Mouse (Mus musculus) heart, adult 2 months (tissue): ENCODE results near the gene Nrg4. TPM values are rescaled to one million over a fixed set of nuclear protein-coding genes. Genes with fewer than 3 reads are reported as not detected.
"Not testable (repeated sequence)": the region's sequence is repeated elsewhere in the genome, so short reads cannot be mapped to it uniquely, and the experiment has no call there.

ENCODE experiments used
- DNase-seq, 2 experiments: peaks; one replicate each; pipeline ENCODE4 v3.0.0; 2021
- H3K27ac ChIP-seq: fragments of 200-600 bp; 2 replicates; pipeline ENCODE4 v1.8.1; 2022
- H3K27me3 ChIP-seq: fragments of 200-500 bp; 2 replicates; pipeline ENCODE4 v1.6.1; 2012; ENCODE audit warnings: mild to moderate bottlenecking, low read length, inconsistent platforms, mixed read lengths; ENCODE audit not compliant: control insufficient read depth, insufficient read depth
- H3K36me3 ChIP-seq: fragments of 200-500 bp; 2 replicates; pipeline ENCODE4 v1.6.1; 2012; ENCODE audit warnings: low read length, inconsistent platforms; ENCODE audit not compliant: control insufficient read depth, insufficient read depth
- H3K4me1 ChIP-seq: fragments of 200-500 bp; 2 replicates; pipeline ENCODE4 v1.6.1; 2011; ENCODE audit warnings: low read length; ENCODE audit not compliant: control insufficient read depth, insufficient read depth
- H3K4me3 ChIP-seq: fragments of 200-600 bp; 2 replicates; pipeline ENCODE4 v1.8.1; 2022
- H3K79me2 ChIP-seq: fragments of 200-500 bp; replicated peaks from 2 replicates; pipeline ENCODE4 v1.6.1; 2012; ENCODE audit warnings: mild to moderate bottlenecking, inconsistent platforms, low read length, moderate library complexity, mixed read lengths; ENCODE audit not compliant: control insufficient read depth, insufficient read depth
- H3K9ac ChIP-seq: fragments of 200-500 bp; 2 replicates; pipeline ENCODE4 v1.6.1; 2012; ENCODE audit warnings: low read depth, mild to moderate bottlenecking, control low read depth, inconsistent platforms, low read length, mixed read lengths
- CTCF ChIP-seq: fragments of 200-600 bp; IDR thresholded peaks from 2 replicates; pipeline ENCODE4 v1.8.1; 2022; ENCODE audit warnings: antibody characterized with exemption, mild to moderate bottlenecking, moderate library complexity
- EP300 ChIP-seq: fragments of 200-500 bp; IDR thresholded peaks from 2 replicates; pipeline ENCODE4 v1.6.1; 2011; ENCODE audit warnings: low read depth, low read length, control low read depth; ENCODE audit not compliant: insufficient read depth
- POLR2A ChIP-seq: fragments of 200-500 bp; IDR thresholded peaks from 2 replicates; pipeline ENCODE4 v1.6.1; 2011; ENCODE audit warnings: mild to moderate bottlenecking, low read depth, low read length, control low read depth; ENCODE audit not compliant: insufficient read depth
- WGBS: fragments of 180-500 bp; shearing (Covaris S2); methylation state at CpG from one replicate; pipeline ENCODE4 v1.1.7; 2018; 5-methylcytosine and 5-hydroxymethylcytosine counted together
- intact Hi-C: fragments of 180-260 bp; cut with DNase I; formaldehyde crosslinking; loops from one replicate; pipeline ENCODE4 v1.15.1; 2025
- polyA plus RNA-seq: library from polyadenylated mRNA; depleted of rRNA; stranded (reverse); fragments of >200 nt; gene quantifications from 2 replicates; pipeline ENCODE4 v1.2.3, GENCODE M21; 2012
- total RNA-seq, 2 experiments: library from RNA; stranded (reverse); gene quantifications; 2 replicates each; pipeline ENCODE4 v1.2.3; 2021

Gene Nrg4
- total and polyA plus RNA-seq, 3 experiments, result 1.5 to 7.6 (median 2.3) TPM

DNA sequence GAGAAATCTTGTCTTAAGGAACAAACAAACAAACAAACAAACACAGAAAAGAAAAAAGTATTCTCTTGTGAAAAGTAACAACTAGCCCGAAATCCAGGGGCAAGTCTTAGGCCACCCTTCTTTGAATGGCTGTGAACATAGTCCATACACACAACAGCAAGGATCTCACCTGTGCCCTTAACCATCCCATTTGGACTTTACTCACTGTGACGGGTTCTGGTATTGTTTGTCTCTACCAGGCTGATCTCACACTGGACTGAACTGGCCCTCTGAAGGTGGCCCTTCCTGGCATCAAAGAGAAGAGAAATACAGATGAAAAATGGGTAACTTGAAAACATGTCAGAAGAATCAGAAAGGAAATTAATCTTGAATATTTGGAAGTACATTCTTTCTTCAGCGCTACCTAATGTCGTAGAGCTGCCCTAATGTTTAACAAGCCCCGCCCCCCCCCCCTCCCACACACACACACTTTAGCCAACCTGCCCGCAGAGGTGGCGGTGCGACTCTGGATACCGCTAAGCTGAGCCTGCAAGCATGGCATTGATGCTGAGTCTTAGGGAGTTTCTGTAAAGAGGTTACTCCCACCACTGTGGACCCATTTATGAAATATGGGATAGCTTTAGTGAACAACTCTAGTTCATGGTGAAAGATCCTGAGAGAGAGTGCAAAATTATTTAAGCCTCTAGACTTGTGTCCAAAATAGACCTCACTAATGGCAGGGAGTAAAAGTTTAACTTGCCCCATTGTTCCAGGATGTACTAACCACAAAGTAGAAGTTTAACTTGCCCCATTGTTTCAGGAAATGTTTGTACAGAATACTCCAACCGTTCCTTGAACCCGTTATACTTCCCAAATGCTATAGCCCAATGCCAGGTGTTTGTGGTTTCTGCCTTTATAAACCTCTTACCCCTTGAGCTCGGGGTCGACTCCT lies 90.1 kb downstream of the Nrg4 start:
- H3K4me1 ChIP-seq, result peaks cover 2% of the 10 kb centered on the region
- H3K27me3 ChIP-seq, result no peaks in the 10 kb centered on the region
- DNase-seq, result no peak
- H3K9ac ChIP-seq, result no peak overlapping the region
- H3K4me3 ChIP-seq, result no peak overlapping the region
- H3K36me3 ChIP-seq, result no peaks in the 10 kb centered on the region
- TF ChIP-seq POLR2A (no peak), EP300 (no peak), CTCF (no peak)
- no peak overlapping the region for H3K27ac ChIP-seq
- no peaks in the 10 kb centered on the region for H3K79me2 ChIP-seq
- intact Hi-C loops, result no loop called here
- 79% methylated on average over 13 of the region's 13 CpGs for WGBS

DNA sequence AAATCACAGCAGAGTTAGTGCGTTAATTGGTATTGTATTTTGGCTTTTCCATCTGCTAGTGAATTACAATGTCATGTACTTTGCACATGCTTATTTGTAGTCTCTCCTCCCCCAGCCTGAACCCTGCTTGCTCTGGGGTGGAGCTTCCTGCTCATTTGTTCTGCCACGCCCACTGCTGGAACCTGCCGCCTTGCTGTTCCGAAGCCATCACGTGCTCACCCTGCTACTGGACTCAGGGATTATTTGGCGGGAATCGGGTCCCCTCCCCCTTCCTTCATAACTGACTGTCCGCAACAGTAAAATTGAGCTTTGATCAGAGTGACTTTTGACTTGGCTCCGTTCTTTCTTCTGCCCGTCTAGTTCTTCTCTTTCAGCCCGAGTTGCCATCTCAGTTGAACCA lies 93.6 kb downstream of the Nrg4 start:
- DNase-seq, result peak in 1 of 2 experiments; percentile 42
- H3K27ac ChIP-seq, H3K27me3 ChIP-seq, H3K9ac ChIP-seq, H3K4me3 ChIP-seq, intact Hi-C loops, H3K4me1 ChIP-seq, H3K36me3 ChIP-seq, H3K79me2 ChIP-seq: not testable (repeated sequence)
- 47% methylated on average over 11 of the region's 11 CpGs for WGBS
- 0 out of 2 replicates have a peak, but pooled peaks have one; percentile 50 for TF ChIP-seq EP300

DNA sequence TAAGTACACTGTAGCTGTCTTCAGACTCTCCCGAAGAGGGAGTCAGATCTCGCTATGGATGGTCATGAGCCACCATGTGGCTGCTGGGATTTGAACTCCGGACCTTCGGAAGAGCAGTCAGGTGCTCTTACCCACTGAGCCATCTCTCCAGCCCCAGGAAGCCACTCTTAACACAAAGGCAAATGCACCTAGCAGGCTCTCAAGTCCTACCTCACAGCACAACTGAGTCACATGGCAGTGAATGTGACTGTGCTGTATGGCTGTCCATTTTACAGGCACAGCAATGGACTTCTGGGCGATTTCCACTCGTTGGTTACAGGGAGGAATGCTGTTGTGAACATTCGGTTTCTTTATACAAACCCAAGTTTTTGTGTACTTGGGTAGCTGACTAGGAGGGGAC lies 94.1 kb downstream of the Nrg4 start:
- 87% methylated on average over 7 of the region's 7 CpGs for WGBS
- no peak for TF ChIP-seq POLR2A
- no peak for TF ChIP-seq EP300
- no peak for TF ChIP-seq CTCF
- intact Hi-C loops, result no loop called here
- DNase-seq, result no peak
- Histone ChIP-seq H3K27ac (no peak overlapping the region; the same call in 1 of the 2 replicates), H3K79me2 (no peaks in the 10 kb centered on the region), H3K36me3 (no peaks in the 10 kb centered on the region), H3K4me1 (peaks cover 2% of the 10 kb centered on the region), H3K4me3 (no peak overlapping the region), H3K9ac (no peak overlapping the region), H3K27me3 (no peaks in the 10 kb centered on the region)

DNA sequence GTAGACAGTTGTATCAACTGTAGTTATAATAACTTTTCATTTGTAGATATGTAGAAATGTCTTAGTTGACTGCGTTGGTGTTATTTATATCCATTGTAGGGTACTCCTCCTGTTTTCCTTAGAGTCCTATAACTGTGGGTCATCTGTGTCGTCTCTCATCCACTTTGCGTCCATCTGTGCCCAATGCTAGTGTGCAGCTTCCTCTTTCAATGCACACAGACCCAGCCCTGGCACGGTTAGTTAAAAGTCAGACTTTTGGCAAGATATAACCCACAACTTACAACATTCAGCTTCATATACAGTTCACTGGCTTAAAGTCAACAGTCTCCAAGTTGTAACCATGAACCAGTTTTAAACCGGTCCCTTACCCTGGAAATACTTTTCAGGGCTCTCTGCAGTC lies 94.5 kb downstream of the Nrg4 start:
- TF ChIP-seq POLR2A (no peak), CTCF (no peak), EP300 (no peak)
- H3K9ac ChIP-seq, result no peak overlapping the region
- H3K4me1 ChIP-seq, result peaks cover 2% of the 10 kb centered on the region
- H3K27me3 ChIP-seq, result no peaks in the 10 kb centered on the region
- no peak for DNase-seq
- no peak overlapping the region for H3K27ac ChIP-seq
- WGBS, result 90% methylated on average over 5 of the region's 5 CpGs
- H3K4me3 ChIP-seq, result no peak overlapping the region
- H3K36me3 ChIP-seq, result no peaks in the 10 kb centered on the region
- intact Hi-C loops, result no loop called here
- H3K79me2 ChIP-seq, result no peaks in the 10 kb centered on the region

DNA sequence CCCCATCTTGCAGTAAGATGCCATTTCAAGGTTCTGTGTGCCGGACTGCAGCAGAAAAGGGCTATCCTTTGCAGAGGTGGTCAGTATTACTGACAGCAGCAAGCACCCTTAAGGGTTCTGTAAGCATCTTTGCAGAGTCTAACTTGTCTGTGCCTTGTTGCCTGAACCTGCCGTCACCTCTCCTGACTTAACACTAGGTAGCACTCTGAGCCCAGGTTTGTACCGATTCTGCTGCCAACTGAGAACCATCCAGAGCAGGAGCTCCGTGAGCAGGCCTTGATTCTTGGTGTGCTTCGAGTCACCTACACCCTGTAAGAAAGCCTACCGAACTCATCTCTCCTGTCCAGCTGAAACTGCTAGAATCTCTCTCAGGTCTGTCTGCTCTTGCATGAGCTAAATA lies 95.1 kb downstream of the Nrg4 start:
- H3K27ac ChIP-seq, result no peak overlapping the region
- peaks cover 2% of the 10 kb centered on the region for H3K4me1 ChIP-seq
- intact Hi-C loops, result no loop called here
- 70% methylated on average over 6 of the region's 6 CpGs for WGBS
- no peaks in the 10 kb centered on the region for H3K36me3 ChIP-seq
- no peak for DNase-seq
- no peak overlapping the region for H3K4me3 ChIP-seq
- H3K27me3 ChIP-seq, result no peaks in the 10 kb centered on the region
- no peak overlapping the region for H3K9ac ChIP-seq
- no peaks in the 10 kb centered on the region for H3K79me2 ChIP-seq
- TF ChIP-seq EP300 (no peak), CTCF (peak; percentile 21), POLR2A (no peak)

DNA sequence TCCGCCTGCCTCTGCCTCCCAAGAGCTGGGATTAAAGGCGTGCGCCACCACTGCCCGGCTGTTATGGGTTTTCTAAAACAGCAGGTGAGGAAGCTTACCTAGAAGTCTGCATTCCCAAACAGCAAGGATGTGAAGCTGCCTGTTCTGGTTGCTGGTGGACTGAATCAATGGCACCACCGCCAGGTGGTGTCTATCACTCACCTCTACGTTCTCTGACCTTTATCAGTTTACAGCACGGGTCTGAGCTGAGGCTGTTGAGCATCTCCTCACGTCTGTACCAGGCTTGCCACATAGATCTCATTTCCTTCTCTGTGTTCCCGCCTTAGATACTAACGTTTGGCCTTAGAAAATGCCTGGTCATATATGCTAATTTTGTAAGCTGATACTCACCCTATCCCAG lies 97.6 kb downstream of the Nrg4 start:
- intact Hi-C loops, result no loop called here
- H3K4me1 ChIP-seq, result peaks cover 4% of the 10 kb centered on the region
- no peaks in the 10 kb centered on the region for H3K27me3 ChIP-seq
- 61% methylated on average over 10 of the region's 10 CpGs for WGBS
- no peak for DNase-seq
- peaks cover 11% of the 10 kb centered on the region for H3K36me3 ChIP-seq
- no peaks in the 10 kb centered on the region for H3K79me2 ChIP-seq
- no peak overlapping the region for H3K9ac ChIP-seq
- TF ChIP-seq EP300 (no peak), POLR2A (no peak), CTCF (no peak)
- no peak overlapping the region for H3K27ac ChIP-seq
- H3K4me3 ChIP-seq, result no peak overlapping the region
